Mouse (Mus musculus) layer of hippocampus, adult 11-12 months (tissue): ENCODE data around the gene Ptprg.
"Not testable (repeated sequence)": the region's sequence is repeated elsewhere in the genome, so short reads cannot be mapped to it uniquely, and the experiment has no call there.

Experiments
- DNase-seq: peaks from one replicate; pipeline ENCODE4 v3.0.0; 2022; ENCODE audit warnings: low spot score

The Ptprg gene

DNA sequence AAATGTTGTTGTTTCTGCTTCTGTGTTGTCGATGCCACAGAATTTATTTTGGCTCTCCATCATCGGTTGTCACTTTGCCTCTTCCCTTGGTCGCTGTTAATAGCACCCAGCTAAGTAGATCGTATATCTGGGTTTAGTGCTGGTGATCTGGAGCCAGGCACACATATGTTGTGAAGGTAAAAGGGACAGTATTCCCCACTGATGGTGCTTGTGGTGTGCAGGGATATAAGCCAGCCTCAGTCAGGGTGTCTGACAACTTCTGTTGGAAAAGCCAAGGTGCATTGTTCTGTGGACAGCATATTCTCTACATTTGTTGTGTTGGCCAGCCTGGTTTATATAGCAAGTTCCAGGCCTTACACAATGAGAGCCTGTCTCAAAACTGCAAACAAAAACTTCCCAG is 428.4 kb downstream of the Ptprg start:
- no peak for DNase-seq

DNA sequence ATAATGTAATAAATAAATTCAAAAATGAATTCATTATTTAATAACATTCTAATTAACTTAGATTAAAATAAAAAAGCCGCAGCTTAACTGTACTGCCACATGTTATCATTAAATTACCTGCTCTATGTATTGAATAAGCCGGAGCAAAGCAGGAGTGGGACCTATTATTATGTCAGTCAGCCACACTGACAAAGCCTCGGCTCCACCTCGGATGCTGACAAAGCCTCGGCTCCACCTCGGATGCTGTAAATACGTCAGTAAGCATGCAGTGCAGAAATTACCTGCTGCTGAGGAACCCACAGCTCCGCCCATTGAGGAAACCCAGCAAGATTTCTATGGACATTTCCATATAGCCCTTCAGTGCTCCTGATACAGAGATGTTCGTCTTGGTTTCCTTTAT is 429.7 kb downstream of the Ptprg start:
- no peak for DNase-seq

DNA sequence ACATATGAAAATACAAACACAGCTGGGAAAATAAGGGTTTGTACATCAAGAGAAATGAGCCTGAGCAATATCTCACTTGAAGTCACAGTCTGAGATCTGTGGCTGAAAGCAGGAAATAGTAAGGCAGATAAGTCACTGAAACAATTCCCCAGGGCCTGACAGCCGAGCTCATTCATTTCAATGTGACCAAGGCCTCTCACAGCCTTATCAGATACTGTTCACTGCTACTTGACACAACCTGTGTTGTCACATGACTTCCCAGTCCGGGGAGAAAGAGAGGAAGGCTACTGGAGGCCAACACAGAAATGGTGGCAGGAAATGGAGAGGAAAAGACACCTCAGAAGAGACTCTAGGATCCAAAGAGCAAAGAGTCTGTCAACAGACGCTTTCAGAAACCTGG is 430.8 kb downstream of the Ptprg start:
- no peak for DNase-seq

DNA sequence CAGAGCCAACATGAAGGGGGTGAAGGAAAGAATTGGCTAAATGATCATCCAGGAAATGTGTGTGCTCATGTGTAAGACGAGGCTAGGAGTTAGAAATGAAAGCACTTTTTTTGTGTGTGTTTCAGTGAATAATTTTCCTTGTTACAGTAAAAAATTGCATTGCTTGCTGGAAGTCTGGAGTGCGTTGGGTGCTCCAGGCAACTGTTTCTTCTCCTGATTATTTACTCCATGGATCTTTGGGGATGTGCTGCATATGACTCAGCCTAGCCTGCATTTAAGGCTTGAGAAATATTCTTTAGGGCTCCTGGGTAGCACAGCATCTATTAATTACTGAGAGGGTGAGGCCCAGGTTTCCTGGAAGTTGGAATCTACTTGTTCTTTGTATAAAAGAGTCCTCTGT is 435.6 kb downstream of the Ptprg start:
- DNase-seq = no peak

DNA sequence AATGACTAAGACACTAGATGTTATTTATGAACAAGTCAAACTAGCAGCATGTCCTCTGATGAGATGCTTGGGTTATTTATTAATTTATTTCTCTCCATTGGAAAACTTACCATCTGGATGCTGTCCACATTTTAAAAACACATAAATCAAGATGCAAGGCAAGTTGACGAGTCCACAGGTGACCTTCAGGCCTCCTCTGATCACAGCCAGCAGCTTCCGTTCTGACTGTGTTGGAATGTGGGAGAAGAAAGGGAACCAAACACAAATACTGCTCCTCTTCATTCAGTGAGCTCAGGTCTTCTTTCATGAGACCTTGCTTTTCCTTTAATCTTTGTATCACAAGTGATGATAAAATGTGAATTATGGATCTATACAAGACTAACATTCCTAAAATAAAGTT is 437.8 kb downstream of the Ptprg start:
- DNase-seq = no peak

DNA sequence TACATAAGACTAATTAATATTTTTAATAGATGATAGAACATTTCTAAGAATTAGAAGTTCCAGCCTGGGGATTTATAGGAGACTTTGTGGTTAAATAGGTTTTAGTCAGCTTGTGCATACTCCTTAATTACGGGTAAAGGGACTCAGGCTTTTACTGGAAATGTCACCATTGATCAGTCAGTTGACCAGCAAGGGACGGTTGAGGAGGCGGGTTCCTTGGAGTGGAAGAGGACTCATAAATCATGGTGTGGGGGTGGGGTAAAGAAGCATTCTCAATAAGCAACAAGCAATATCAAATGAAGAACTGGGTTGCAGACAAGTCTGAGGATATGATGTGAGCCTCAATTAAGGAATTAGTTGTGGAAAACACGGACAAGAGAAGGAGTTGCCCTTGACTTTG is 438.8 kb downstream of the Ptprg start:
- DNase-seq = no peak

DNA sequence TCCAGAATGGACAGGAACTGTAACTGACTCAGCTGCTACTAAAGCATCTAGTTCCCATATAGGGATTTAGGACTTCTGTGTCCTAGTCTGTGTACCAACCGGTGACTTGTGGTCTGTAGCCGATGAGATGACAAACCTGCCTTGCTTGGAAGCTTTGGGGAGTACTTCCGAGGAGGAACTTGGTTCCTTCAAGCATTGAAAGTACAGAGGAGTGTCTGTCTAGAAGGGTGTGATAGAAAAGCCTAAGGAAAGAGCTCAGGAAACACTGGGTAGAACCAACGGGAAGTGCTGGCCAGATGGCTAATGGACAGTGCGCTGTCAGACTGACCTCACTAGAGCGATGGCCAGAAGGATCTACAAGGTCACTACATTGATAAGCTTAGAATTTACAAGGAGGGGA is 439.2 kb downstream of the Ptprg start:
- no peak for DNase-seq

DNA sequence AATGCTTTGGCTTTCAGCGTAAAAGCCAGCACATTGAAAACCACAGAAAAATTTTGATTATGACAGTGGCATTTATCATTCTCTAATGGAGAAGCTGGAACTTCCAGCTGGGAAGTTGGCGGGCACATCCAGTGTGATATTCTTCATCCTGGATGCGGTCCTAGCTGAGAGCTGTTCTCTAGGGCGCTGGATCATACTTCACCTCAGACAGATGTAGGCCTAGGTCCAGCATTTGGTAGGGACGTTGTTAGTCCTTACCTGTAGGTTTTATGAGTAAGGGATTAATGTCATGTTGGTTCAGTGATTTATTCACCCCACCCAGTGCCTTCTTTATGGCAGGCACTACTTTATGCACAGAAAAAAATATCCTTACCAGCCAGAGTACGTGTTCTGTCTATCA is 444.2 kb downstream of the Ptprg start:
- DNase-seq = no peak

DNA sequence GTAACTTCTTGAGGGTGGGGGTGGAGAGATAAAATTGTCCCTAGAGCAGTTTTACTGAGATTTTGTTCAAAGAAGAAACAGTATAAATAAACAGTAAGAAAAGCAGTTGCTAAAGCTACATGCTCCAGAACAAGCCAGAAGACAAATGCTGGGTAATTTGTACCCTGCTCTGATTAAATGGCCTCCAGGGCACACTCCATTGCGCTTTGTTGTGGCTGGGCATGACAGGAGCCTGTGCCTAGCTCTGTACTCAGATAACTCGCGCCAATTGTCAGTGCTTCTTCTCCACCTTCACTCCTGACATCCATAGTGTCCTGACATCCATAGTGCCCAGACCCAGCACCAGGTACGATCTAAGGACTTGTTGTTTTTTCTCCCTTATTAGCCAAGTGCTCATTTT is 445.1 kb downstream of the Ptprg start:
- no peak for DNase-seq

DNA sequence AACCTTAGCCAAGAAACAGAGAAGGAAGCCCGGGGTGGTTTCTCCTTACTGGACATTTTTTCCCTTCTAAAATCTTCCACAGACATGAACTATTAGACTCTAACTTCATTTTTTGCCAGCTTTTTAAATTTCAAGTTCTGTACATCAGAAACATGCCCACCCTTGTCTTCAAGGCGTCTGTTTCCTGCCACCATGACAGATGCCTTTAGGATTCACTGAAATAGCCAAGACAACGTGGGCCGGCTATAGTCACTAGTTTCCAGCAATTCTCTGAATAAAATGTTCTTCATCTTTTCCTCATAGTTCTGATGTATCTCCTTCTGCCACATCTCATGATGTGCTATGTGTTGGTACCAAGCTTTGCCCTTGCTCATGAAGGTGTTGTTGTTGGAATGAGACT is 450.7 kb downstream of the Ptprg start:
- no peak for DNase-seq

DNA sequence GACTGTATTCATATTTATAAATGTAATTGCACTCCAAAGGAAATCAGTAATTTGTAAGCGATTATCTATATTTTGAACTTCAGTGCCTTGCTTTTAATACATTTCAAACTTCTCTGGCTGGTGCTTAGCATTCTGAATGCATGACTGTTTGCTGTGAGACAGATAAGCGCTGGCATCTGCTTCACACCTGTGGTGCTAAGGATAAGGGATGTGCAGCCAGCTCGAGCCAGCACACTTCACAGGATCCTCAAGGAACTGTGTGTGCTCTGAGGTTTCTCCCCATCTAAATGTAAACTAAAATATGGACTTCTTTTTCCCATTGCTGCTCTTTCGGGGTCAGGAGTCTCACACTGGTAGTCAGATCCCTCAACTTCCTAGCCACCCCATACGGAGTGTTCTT is 458.4 kb downstream of the Ptprg start:
- DNase-seq = no peak

DNA sequence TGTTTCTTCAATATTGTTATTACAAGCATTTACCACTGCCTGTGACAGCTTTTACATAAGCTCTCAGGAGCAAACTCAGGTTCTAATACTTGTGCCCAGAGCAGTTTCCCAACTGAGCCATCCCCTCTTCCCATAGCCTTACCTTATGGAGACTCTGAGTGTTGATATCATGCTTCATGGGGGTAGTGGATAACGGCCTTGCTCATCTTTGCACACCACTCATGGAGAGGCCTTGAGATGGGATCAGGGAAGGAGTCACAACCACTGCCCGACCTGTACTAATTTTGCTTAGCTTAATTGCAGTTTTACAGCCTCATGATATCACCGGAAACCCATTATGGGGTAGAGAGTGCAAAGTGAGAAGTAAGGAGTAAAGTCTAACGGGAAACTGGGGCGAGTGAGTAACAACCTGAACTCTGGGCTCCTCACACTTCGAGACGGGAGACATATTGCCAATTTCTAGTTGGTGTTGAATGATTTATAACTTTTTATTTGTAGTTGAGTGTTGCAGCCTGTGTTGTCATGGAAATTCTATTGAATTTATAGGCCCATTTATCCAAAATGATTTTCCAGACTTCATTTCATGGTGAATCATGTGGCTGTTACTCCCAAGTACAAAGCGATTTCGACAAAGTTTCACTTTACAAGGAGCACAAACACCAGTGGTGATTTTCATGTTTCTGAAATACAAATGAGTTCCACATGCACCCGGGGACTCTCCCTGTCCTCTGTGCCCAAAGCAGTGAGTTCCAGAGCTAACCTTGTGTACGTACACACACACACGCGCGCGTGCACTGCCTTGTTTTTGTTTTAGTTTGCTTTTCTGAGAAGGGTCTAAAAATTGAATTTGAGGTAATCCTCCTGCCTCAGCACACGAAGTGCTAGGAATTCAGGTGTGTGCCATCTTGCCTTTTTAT is 472.7 kb downstream of the Ptprg start:
- DNase-seq = no peak

DNA sequence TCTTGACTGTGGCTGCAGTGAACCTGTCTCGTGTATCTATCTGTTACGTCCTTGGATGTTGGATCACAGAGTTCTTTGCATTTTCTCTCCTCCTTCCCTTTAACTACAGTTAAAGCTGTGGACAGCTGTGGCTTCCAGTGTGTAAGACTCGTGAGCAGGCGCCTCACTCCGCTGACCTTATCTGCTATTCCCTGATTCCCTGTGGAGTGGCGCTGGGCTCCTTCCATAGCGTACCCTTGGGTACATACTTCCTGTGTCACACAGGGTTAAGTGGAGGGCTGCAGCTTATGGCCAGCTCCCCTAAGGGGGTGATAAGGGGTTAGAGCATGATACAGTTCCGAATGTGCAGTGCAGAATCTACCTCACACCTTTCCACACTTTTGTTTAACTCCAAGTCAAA is 473.9 kb downstream of the Ptprg start:
- DNase-seq = no peak

DNA sequence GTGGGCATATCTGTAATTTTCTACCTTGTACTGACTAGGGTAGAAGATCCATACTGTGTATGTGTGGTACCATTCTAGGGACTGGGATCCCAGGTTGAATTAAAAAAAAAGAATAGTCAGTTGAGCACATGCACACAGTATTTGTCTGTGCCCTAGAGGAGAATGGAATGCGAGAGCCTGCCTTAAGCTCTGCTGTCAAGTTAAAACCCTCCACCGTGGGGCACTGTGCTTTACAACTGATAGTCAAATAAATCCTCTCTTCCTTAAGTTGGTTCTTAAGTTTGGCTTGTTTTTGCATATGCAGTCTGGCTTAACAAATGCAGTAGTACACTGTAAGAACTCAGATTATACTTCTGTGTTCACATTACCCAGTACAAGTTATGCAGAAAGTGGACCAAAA is 476.6 kb downstream of the Ptprg start:
- DNase-seq = no peak

DNA sequence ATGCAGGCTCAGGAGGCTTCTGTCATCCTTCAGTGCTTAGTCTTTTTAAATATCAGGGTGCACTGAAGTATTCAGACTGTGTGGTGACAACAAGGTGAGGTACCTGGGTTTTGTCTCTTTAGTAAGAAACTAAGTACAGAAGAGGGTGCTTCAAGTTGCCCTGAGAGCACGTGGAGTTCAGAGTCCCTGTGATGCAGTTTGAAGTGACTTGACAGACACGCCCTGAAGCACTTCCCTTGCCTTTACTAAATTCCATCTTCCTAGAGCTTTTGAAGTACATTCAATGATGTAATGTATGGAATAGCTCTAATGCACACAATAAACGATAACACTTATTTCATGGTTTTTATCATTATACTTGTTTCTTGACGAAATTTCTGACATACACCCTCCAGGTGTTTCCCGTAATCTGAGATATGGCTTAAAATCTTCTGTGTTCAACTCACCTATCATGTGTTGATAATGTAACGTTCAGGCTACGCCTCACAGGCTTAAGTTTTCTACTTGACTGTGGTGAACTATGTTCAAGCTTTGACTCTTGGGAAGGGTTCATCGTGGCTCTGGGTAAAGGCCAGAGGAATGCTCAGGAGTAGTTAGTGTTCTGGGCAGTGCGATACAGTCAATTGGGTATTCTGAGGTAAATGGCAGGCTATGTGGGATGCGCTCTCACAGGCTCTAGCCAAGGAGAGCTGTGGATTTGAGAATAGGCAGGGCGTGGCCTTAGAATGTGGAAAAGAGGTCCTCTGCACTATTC is 483.4 kb downstream of the Ptprg start:
- no peak for DNase-seq

DNA sequence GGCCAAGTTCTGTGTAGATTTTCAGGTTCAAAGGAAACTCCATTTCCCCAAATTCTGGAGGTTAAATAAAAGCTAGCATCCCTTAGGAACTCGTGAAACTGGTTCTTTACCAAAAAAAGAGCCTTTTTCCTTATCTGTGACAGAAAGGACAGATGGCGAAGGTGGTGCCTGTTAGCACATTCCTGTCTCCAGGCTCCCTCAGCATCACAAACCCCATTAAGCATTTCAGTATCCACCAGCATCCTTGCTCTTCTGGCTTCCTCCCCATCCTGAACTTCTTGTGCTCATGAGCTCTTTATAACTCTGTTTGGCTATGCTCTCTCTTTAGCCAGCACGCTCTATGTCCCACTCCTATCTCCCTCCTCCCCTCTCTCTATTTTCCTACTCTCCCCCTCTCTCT is 486.4 kb downstream of the Ptprg start:
- no peak for DNase-seq

DNA sequence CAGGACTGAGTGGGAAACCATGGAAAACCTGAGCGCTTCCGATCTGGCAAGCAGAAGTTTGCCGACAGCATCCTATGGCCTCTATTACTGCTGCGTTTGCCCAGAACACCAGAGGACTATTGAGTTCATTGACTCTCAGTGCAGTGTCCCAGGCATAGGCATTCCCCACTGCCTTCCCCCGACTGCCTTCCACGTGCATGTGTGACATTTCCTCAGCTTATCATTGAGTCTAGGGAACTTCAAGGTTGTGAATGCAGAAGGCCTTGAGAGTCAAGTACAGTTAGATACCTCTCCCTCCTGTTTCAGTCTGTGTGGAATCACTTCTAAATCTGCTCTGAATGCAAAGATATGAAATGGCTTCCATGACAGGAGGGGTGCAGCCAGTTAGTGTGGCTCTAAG is 488.2 kb downstream of the Ptprg start:
- no peak for DNase-seq

DNA sequence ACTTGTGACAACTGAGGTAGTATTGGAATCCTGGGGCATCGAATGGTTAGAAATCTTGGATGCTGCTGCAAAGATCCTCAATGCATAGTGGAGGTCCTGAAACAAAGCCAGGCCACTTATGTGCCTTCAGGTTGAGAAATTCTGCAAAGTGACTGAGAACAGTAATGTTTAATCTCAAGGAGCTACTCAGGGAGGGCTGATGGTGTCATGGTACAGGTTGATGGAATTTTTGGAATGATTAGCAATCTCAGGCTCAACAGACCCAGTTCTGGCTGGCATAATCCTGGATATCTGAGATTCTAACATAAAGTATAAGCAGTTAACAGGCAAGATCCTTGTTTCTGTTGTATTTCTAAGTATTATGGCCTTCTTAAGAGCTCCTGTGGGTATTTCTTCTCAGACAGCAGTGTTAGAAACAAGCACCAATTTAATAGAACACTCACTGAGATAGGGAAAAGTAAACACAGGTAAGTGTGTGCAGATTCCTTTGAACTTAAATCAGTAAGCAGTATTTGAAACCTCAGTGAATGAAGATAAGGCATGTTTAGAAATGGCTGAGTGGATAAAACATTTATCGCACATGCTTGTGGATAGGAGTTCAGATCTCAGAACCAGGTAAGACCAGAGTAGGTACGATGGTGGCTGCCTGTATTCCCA is 493.0 kb downstream of the Ptprg start:
- no peak for DNase-seq

DNA sequence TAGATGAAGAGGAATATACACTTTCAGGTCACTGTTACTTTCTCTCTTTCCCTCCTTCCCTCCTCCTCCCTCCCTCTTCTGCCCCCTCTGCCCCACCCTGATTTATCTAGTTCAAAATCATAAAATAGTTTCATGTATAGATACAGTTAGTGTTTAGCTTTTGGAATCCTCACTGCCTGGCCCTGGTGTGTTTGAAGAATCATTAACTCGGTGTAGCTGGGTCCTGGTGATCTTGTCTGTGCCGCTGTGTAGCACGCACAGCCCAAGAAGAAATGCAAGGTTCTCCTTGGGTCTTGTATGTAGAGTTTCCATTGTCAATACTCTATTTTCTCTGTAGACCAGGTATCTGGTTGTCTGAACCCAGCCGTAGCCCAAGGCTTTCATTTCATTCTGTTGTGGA is 494.3 kb downstream of the Ptprg start:
- no peak for DNase-seq

DNA sequence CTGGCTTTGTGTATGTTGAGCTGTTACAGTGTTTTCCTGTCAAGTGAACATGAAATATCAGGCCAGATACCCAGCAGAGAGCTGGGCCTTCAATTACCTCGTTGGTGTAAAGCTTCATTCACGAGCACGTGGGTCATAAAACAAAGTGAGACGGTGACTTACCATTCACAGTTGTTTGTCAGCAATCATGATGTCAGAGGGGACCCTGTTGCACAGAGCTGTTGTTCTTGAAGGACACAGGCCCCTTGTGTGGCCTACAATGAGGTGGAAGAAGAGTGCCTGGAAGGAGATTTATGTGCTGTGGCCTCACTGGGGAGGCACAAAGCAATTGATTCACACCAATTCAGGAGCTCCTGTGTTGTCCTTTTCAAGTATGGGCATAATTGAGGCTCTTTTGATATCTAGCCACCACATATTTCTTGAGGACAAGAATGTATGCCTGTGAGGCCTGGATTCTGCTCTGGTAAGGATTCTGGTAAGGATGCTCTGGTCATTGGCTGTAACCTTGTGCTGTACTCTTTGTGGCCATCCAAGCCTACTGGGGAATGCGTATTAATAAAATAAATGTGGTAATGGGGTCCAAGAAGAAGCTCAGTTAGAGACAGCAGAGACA is 503.7 kb downstream of the Ptprg start:
- DNase-seq = no peak

DNA sequence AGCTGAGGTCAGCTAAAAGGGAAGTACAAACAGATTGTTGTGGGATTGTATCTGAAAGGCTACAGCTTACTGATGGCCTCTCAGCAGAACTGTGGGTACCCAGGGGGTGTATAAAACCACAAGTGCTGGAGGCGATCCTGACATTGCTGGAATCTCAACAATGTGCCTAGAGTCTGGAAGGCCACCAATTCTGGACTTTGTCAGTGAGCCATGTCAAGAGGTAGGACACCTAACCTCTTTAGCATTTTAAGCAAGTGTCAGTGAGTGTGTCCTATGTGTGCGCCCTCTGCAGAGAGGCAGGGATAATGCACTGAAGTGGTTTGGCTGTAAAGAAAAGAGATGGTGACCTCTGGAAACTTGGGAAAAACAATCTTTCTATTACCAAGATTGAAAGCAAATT is 504.5 kb downstream of the Ptprg start:
- DNase-seq = no peak

DNA sequence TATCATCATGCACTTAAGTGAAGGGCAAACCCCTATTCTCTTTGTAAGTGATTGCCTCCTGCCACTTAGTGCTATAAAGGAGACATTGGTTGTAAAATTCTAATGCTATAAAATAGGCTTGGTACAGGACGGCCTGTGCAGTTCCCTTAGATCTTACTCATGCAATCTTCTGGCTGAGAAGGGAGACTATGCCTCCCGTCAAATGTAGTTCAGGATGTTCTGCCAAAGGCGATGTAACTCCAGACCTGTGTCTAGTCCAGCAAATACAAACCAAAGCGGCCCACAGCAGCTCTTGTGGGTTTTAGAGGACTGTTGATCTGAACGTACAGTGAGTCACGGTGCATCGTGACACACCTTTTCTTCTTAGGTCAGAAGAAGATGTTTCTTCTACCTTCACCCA is 505.8 kb downstream of the Ptprg start:
- DNase-seq = no peak

DNA sequence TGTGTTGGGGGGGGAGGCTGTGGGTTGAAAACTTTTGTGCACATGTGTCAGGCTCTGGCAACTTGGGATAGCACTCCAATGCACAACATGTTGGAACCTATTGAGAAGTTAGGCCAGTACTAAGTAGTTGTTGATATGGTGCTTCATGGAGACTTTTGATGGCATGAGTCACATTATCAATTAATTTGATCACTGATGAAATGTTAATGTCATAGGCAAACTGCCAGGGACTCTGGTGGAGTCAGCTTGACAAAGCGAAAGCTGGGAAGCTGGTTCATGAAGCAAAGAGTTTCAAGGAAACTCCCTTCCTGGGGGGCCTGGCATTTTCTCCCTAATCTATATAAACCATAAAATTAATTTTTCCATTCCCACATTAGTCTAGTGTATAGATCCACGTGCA is 508.0 kb downstream of the Ptprg start:
- not testable (repeated sequence) for DNase-seq
